Mouse (Mus musculus) myocyte (in vitro differentiated cells): ENCODE results near the gene Flot1. TPM values are rescaled to one million over a fixed set of nuclear protein-coding genes. Genes with fewer than 3 reads are reported as not detected.

Experiments
- H3K27me3 ChIP-seq: one replicate; pipeline ENCODE4 v1.6.1; 2011; ENCODE audit not compliant: control insufficient read depth, insufficient read depth, insufficient read length
- H3K36me3 ChIP-seq: one replicate; pipeline ENCODE4 v1.6.1; 2011; ENCODE audit not compliant: control insufficient read depth, insufficient read depth
- H3K4me2 ChIP-seq: one replicate; pipeline ENCODE4 v1.6.1; 2011; ENCODE audit warnings: low read depth, control low read depth
- H3K4me3 ChIP-seq: one replicate; pipeline ENCODE4 v1.5.1; 2011; ENCODE audit warnings: mild to moderate bottlenecking, control low read depth, moderate library complexity
- H3K79me2 ChIP-seq: one replicate; pipeline ENCODE4 v1.6.1; 2011; ENCODE audit not compliant: control insufficient read depth, insufficient read depth
- H3ac ChIP-seq: one replicate; pipeline ENCODE4 v1.6.1; 2011; ENCODE audit not compliant: control insufficient read depth, insufficient read length
- CEBPB ChIP-seq: IDR thresholded peaks from 2 replicates; pipeline ENCODE4 v1.6.1; 2011; ENCODE audit warnings: mild to moderate bottlenecking, moderate library complexity; ENCODE audit not compliant: poor library complexity, insufficient read depth, severe bottlenecking
- E2F4 ChIP-seq: IDR thresholded peaks from one replicate; pipeline ENCODE4 v1.6.1; 2011; ENCODE audit warnings: mild to moderate bottlenecking, control low read depth, moderate library complexity; ENCODE audit not compliant: insufficient read depth
- MAX ChIP-seq: IDR thresholded peaks from one replicate; pipeline ENCODE4 v1.6.1; 2011; ENCODE audit warnings: low read depth, mild to moderate bottlenecking, control low read depth
- MYOD1 ChIP-seq, 3 experiments: IDR thresholded peaks; one replicate each; pipeline ENCODE4 v1.6.1; 2011; ENCODE audit warnings: control low read depth in 2 of 3, low read depth in 2 of 3, mild to moderate bottlenecking in 2 of 3, moderate library complexity in 1 of 3; ENCODE audit not compliant: insufficient read length in 2 of 3, control insufficient read depth in 1 of 3
- MYOG ChIP-seq, 3 experiments: IDR thresholded peaks; one replicate each; pipeline ENCODE4 v1.6.1; 2011; ENCODE audit warnings: control low read depth in 2 of 3, low read depth in 2 of 3, mild to moderate bottlenecking in 2 of 3; ENCODE audit not compliant: insufficient read length in 2 of 3, control insufficient read depth in 1 of 3, insufficient read depth in 1 of 3
- POLR2A ChIP-seq: IDR thresholded peaks from one replicate; pipeline ENCODE4 v1.6.1; 2011; ENCODE audit warnings: low read depth, mild to moderate bottlenecking, control low read depth, moderate library complexity; ENCODE audit not compliant: insufficient read length
- POLR2AphosphoS2 ChIP-seq: IDR thresholded peaks from one replicate; pipeline ENCODE4 v1.6.1; 2011; ENCODE audit warnings: low read depth, control low read depth; ENCODE audit not compliant: insufficient read length
- REST ChIP-seq: IDR thresholded peaks from one replicate; pipeline ENCODE4 v1.6.1; 2011; ENCODE audit warnings: mild to moderate bottlenecking, control low read depth, moderate library complexity; ENCODE audit not compliant: insufficient read depth, insufficient read length
- SRF ChIP-seq: IDR thresholded peaks from one replicate; pipeline ENCODE4 v1.6.1; 2011; ENCODE audit warnings: low read depth; ENCODE audit not compliant: control insufficient read depth, insufficient read length
- TCF12 ChIP-seq: IDR thresholded peaks from one replicate; pipeline ENCODE4 v1.6.1; 2011; ENCODE audit warnings: mild to moderate bottlenecking, control low read depth; ENCODE audit not compliant: poor library complexity, insufficient read depth, severe bottlenecking
- TCF3 ChIP-seq: IDR thresholded peaks from one replicate; pipeline ENCODE4 v1.6.1; 2011; ENCODE audit warnings: low read depth, control low read depth; ENCODE audit not compliant: insufficient read length
- USF1 ChIP-seq: IDR thresholded peaks from one replicate; pipeline ENCODE4 v1.6.1; 2011; ENCODE audit warnings: low read depth, mild to moderate bottlenecking, control low read depth, moderate library complexity
- polyA plus RNA-seq: library from polyadenylated mRNA; unstranded; fragments of >200 nt; fragmentation: generic; extraction: Trizol; gene quantifications from one replicate; pipeline ENCODE4 v1.2.1, GENCODE M21; 2012; ENCODE audit warnings: missing spikeins

Gene Flot1
- polyA plus RNA-seq, 1 experiment, result 107 TPM

DNA sequence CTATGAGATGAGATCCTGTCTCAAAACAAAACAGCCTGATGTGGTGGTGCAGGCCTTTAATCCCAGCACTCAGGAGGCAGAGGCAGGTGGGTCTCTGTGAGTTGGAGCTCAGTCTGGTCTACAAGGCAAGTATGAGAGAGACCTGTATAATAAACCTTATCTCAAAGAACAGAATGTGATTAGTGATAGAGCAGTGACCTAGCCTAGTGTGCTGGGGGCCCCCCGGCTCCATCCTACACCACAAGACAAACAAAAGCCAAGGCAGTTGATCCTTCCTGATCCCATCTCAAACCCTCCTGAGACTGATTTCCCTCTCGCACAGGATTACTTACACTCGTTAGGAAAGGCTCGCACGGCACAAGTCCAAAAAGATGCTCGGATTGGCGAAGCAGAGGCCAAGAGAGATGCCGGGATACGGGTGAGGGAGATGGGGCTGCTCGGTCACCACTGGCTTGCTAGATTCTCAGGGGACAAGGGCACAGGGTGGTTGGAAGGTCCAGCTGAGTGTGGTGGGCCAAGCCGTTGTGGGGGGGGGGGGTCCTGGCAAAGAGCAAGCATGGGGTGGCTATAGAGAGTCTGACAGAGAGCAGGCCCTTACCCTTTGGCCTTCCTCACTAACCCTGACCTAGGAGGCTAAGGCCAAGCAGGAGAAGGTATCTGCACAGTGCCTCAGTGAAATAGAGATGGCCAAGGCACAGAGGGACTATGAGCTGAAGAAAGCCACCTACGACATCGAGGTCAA, 2.2 kb downstream of the Flot1 start:
- Histone ChIP-seq H3K36me3 (peaks cover 12% of the 10 kb centered on the region), H3K79me2 (peaks cover 11% of the 10 kb centered on the region), H3ac (no peak overlapping the region), H3K4me3 (no peak overlapping the region), H3K4me2 (no peak overlapping the region), H3K27me3 (no peaks in the 10 kb centered on the region)
- TF ChIP-seq CEBPB (no peak), SRF (no peak), E2F4 (no peak), MYOG (IDR thresholded peaks at IDR 0.05; ENCODE audit: control insufficient read depth in 1 of 3, insufficient read depth in 1 of 3, insufficient read length in 2 of 3, low read depth in 2 of 3) (no peak), USF1 (no peak), REST (no peak), POLR2AphosphoS2 (no peak), TCF12 (no peak), TCF3 (no peak), POLR2A (no peak), MYOD1 (IDR thresholded peaks at IDR 0.05; ENCODE audit: control insufficient read depth in 1 of 3, insufficient read length in 2 of 3, low read depth in 2 of 3) (no peak), MAX (no peak)

- Histone ChIP-seq H3K27me3 (no peaks in the 10 kb centered on the region), H3ac (no peak overlapping the region), H3K4me3 (no peak overlapping the region), H3K36me3 (peaks cover 28% of the 10 kb centered on the region), H3K4me2 (no peak overlapping the region), H3K79me2 (peaks cover 11% of the 10 kb centered on the region)
- TF ChIP-seq USF1, result no peak
- TF ChIP-seq MYOG (IDR thresholded peaks at IDR 0.05; ENCODE audit: control insufficient read depth in 1 of 3, insufficient read depth in 1 of 3, insufficient read length in 2 of 3, low read depth in 2 of 3), result peak in 1 of 3 experiments; percentile 50
- TF ChIP-seq REST, result no peak
- TF ChIP-seq TCF12, result no peak
- peak; percentile 56 for TF ChIP-seq POLR2AphosphoS2
- no peak for TF ChIP-seq CEBPB
- TF ChIP-seq TCF3, result no peak
- no peak for TF ChIP-seq MAX
- no peak for TF ChIP-seq SRF
- TF ChIP-seq E2F4, result no peak
- TF ChIP-seq MYOD1 (IDR thresholded peaks at IDR 0.05; ENCODE audit: control insufficient read depth in 1 of 3, insufficient read length in 2 of 3, low read depth in 2 of 3), result peak in 1 of 3 experiments; percentile 63
Measured at GRCm38 (mm10) chr17:35829737-35830136, 6.7 kb downstream of the Flot1 start.

GRCm38 (mm10) chr17:35832400-35833238, 9.6 kb downstream of the Flot1 start:
- no peak for TF ChIP-seq CEBPB
- no peak for TF ChIP-seq USF1
- peak; percentile 48 for TF ChIP-seq POLR2A
- peak; percentile 92 for TF ChIP-seq POLR2AphosphoS2
- H3K79me2 ChIP-seq, result peaks cover 39% of the 10 kb centered on the region
- H3K36me3 ChIP-seq, result peaks cover 35% of the 10 kb centered on the region
- no peak overlapping the region for H3K4me2 ChIP-seq
- no peak overlapping the region for H3K4me3 ChIP-seq
- no peak overlapping the region for H3ac ChIP-seq
- H3K27me3 ChIP-seq, result no peaks in the 10 kb centered on the region

DNA sequence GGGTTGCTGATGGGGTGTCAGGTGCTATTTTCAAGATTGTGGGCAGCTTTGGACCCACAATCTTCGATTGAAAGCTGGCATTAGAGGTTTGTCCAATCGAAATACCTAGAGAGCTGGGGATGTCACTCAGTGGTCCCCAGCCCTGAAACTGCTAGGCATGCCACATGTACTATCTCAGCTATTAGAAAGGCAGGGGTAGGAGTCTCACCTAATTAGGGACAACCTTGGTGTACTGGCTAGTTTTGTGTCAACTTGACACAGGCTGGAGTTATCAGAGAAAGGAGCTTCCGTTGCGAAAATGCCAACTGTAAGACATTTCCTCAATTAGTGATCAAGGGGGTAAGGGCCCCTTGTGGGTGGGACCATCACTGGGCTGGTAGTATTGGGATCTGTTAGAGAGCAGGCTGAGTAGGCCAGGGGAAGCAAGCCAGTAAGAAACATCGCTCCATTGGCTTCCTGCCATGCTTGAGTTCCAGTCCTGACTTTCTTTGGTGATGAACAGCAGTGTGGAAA, 10.3 kb downstream of the Flot1 start:
- Histone ChIP-seq H3K27me3 (no peaks in the 10 kb centered on the region), H3K36me3 (peaks cover 34% of the 10 kb centered on the region), H3ac (no peak overlapping the region), H3K4me2 (no peak overlapping the region), H3K4me3 (no peak overlapping the region), H3K79me2 (peaks cover 44% of the 10 kb centered on the region)
- no peak for TF ChIP-seq REST
- peak; percentile 74 for TF ChIP-seq POLR2AphosphoS2
- peak; percentile 40 for TF ChIP-seq POLR2A

DNA sequence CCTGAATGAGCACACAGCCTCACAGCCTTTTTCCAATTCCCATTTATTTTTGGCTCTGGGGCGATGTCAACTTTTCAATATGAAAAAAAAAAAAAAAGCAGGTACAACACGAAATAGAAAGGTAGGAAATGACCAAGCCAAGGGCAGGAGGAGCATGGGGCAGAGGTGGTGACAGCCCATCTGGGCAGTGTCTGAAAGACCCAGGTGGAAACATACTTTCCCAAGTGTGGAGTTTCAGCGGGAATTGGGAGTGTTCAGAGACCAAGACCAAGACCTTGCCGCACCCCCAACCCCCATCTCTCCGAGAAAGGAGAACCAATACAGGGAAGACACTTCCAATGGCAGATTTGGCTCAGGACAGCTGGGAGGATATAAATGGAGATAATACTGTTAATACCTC, 10.9 kb downstream of the Flot1 start:
- Histone ChIP-seq H3K79me2 (peaks cover 44% of the 10 kb centered on the region), H3ac (no peak overlapping the region), H3K4me3 (no peak overlapping the region), H3K4me2 (peak overlapping the region; percentile 92), H3K36me3 (peaks cover 34% of the 10 kb centered on the region), H3K27me3 (no peaks in the 10 kb centered on the region)
- TF ChIP-seq POLR2AphosphoS2 (peak; percentile 78), MAX (no peak)
